Mouse (Mus musculus) kidney, adult 2 months (tissue): ENCODE measurements around the gene Tmem35b.

ENCODE experiments used
- CTCF ChIP-seq: fragments of 200-500 bp; conservative IDR thresholded peaks from 2 replicates; pipeline ENCODE4 v1.5.1; 2011; ENCODE audit warnings: low read depth, mild to moderate bottlenecking, control low read depth, low read length, moderate library complexity, mixed read lengths; ENCODE audit not compliant: insufficient read depth, insufficient read length
- POLR2A ChIP-seq: fragments of 200-500 bp; IDR thresholded peaks from one replicate; pipeline ENCODE4 v1.6.1; 2011; ENCODE audit warnings: low read depth, low read length, control low read depth

- no peak for TF ChIP-seq CTCF
- no peak for TF ChIP-seq POLR2A
These were observed 46.1 kb downstream of the Tmem35b start for GRCm38 (mm10) chr4:127169346-127170221.
